Mouse (Mus musculus) G1E (cell line): ENCODE measurements around the gene Sdhaf3. TPM values are rescaled to one million over a fixed set of nuclear protein-coding genes. Genes with fewer than 3 reads are reported as not detected.

Experiments used
- ATAC-seq: 2 replicates; pipeline ENCODE4 v1.8.0; 2016; ENCODE audit warnings: mild to moderate bottlenecking; ENCODE audit not compliant: insufficient number of reproducible peaks, poor library complexity, low FRiP score, severe bottlenecking; ENCODE audit errors: extremely low read depth
- DNase-seq: peaks from one replicate; pipeline ENCODE4 v3.0.0; 2012; ENCODE audit warnings: low spot score
- H3K27me3 ChIP-seq: 2 replicates; pipeline ENCODE4 v1.6.1; 2012; ENCODE audit warnings: mild to moderate bottlenecking, low read length, inconsistent platforms; ENCODE audit not compliant: insufficient read depth
- H3K36me3 ChIP-seq: replicated peaks from 2 replicates; pipeline ENCODE3; 2012; ENCODE audit warnings: mild to moderate bottlenecking, inconsistent platforms
- H3K4me1 ChIP-seq: 2 replicates; pipeline ENCODE4 v1.6.1; 2012; ENCODE audit warnings: low read depth, low read length, inconsistent platforms, mixed read lengths; ENCODE audit not compliant: insufficient read depth
- H3K4me3 ChIP-seq: 2 replicates; pipeline ENCODE4 v1.5.1; 2012; ENCODE audit warnings: low read depth, mild to moderate bottlenecking, inconsistent platforms, low read length, moderate library complexity, mixed read lengths
- H3K9me3 ChIP-seq: replicated peaks from 2 replicates; pipeline ENCODE4 v1.6.1; 2012; ENCODE audit warnings: inconsistent platforms
- CTCF ChIP-seq: IDR thresholded peaks from 2 replicates; pipeline ENCODE4 v1.5.1; 2012; ENCODE audit warnings: low read depth, low read length, inconsistent platforms, mixed read lengths
- GATA1 ChIP-seq: IDR thresholded peaks from 2 replicates; pipeline ENCODE4 v1.6.1; 2012; ENCODE audit warnings: borderline replicate concordance, low read length, inconsistent platforms, mixed read lengths
- GATA2 ChIP-seq: IDR thresholded peaks from 2 replicates; pipeline ENCODE4 v1.6.1; 2012; ENCODE audit warnings: low read depth, low read length, inconsistent platforms, borderline replicate concordance
- POLR2AphosphoS5 ChIP-seq: IDR thresholded peaks from 2 replicates; pipeline ENCODE4 v1.6.1; 2012; ENCODE audit warnings: low read depth, low read length, inconsistent platforms; ENCODE audit not compliant: insufficient replicate concordance
- TAL1 ChIP-seq: conservative IDR thresholded peaks from 2 replicates; pipeline ENCODE4 v1.6.1; 2012; ENCODE audit warnings: low read depth, low read length, inconsistent platforms, mixed read lengths
- polyA plus RNA-seq: library from polyadenylated mRNA; stranded (reverse); fragments of >175 nt; gene quantifications from 2 replicates; pipeline ENCODE4 v1.2.3, GENCODE M21; 2012
- total RNA-seq, 2 experiments: library from RNA; stranded (forward) in 1 of 2; stranded (reverse) in 1 of 2; fragments of 200-1000 nt in 1 of 2; fragments of >200 nt in 1 of 2; fragmentation: Nextera tagmentation in 1 of 2; gene quantifications; 2 replicates each; pipeline ENCODE4 v1.2.3; 2014 to 2017

Sdhaf3 gene
- total RNA-seq (2014; fragmentation: Nextera tagmentation) (7.1 and 9.0 TPM in 2 replicates), total RNA-seq (2017) (5.0 and 6.5 TPM in 2 replicates), polyA plus RNA-seq (0.39 and 1.4 TPM in 2 replicates)

GRCm38 (mm10) chr6:6955764-6956561, at the start of gene Sdhaf3:
TSS of gene Sdhaf3 (plus strand) at chr6:6956004.
- no peak for TF ChIP-seq GATA2
- no peak for TF ChIP-seq TAL1
- TF ChIP-seq POLR2AphosphoS5, result no peak
- no peak for TF ChIP-seq GATA1
- TF ChIP-seq CTCF, result no peak
- Histone ChIP-seq H3K4me1 (peaks cover 5% of the 10 kb centered on the region), H3K9me3 (no peaks in the 10 kb centered on the region), H3K27me3 (peaks cover 4% of the 10 kb centered on the region; the same call in 1 of the 2 replicates), H3K4me3 (peak within 1 kb of the TSS; percentile 80), H3K36me3 (peaks cover 3% of the 10 kb centered on the region)
- DNase-seq (peak; percentile 81), ATAC-seq (peak; percentile 96)

DNA sequence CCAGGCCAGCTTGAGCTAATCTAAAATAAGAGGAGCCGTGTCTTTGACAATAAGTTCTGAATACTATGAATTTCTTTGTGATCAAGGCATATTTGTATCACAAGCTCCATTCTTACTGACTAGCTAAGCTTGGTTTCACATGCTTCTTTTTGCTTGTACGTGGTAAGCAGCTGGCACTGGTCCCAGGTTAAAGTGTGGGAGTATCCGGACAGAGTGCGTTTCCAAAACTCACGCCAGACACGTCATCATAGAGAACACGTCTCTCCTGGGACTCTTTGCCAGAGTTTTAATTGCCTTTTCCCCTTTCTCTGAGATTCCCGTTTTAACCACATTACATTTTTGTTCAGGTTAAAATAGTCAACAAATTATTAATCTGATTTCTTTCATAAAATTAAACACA, 46.2 kb upstream of the Sdhaf3 start:
- ATAC-seq (no peak), DNase-seq (no peak)
- TF ChIP-seq CTCF, result no peak
- TF ChIP-seq TAL1, result no peak
- TF ChIP-seq GATA2, result no peak
- no peak for TF ChIP-seq POLR2AphosphoS5
- no peak for TF ChIP-seq GATA1
- peaks cover 3% of the 10 kb centered on the region; the same call in 1 of the 2 replicates for H3K27me3 ChIP-seq
- H3K36me3 ChIP-seq, result no peaks in the 10 kb centered on the region
- H3K4me1 ChIP-seq, result no peaks in the 10 kb centered on the region
- H3K9me3 ChIP-seq, result no peaks in the 10 kb centered on the region
- H3K4me3 ChIP-seq, result no peak overlapping the region

DNA sequence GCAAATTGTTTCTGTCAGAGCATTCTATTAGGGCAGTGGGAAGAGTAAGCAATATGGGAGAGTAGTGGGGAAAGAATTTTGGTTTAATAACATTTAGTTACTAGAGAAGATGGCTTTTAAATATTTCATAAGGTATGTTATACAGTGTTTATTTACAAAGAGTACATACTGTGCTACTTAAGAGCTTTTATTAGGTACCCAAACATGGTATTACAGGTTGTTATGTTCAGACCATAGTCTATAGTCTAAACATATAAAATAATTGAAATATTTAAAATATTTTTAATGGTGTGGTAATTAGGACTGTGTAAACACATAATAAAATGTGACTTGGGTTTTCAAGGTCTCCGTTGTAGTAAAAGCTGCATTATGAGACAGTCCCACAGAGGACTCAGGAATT, 41.5 kb upstream of the Sdhaf3 start:
- no peak for TF ChIP-seq TAL1
- TF ChIP-seq GATA1, result no peak
- no peak for TF ChIP-seq POLR2AphosphoS5
- TF ChIP-seq CTCF, result no peak
- TF ChIP-seq GATA2, result no peak
- no peaks in the 10 kb centered on the region for H3K9me3 ChIP-seq
- H3K36me3 ChIP-seq, result no peaks in the 10 kb centered on the region
- H3K4me3 ChIP-seq, result no peak overlapping the region
- no peaks in the 10 kb centered on the region for H3K4me1 ChIP-seq
- no peak for DNase-seq
- peaks cover 3% of the 10 kb centered on the region; the same call in 1 of the 2 replicates for H3K27me3 ChIP-seq
- no peak for ATAC-seq

DNA sequence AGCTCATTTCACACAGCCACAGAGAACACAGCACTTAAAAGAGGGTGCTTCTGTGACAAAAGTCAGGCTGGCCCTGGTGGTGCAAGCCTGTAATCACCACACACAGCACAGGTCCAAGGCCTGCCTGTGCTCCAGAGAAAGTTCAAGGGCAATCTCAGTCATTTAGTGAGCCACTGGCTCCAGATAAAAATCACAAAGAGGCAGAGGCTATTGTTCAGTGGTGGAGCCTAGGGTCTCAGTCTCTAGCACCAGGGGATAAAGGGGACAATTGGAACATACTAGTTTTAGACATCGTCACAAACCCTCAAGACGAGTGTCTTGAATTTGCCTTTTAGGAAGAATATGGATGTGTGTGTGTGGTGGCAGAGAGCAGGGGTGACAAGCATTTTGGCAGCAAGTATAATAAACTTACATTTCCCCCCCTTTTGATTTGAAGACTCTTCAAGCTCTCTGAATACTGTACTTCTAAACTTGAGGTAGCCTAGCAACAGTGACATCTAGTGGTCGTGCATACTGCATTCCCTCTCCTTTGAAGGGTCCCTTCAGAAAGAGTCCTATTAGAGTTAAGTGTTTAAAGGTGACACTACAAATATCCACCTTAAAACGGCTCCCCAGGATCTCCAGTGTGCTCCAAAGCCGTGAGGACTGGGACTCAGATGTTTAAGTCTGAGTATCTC, 40.8 kb upstream of the Sdhaf3 start:
- ATAC-seq (no peak), DNase-seq (peak; percentile 4)
- H3K27me3 ChIP-seq, result peaks cover 3% of the 10 kb centered on the region; the same call in 1 of the 2 replicates
- no peaks in the 10 kb centered on the region for H3K36me3 ChIP-seq
- H3K9me3 ChIP-seq, result no peaks in the 10 kb centered on the region
- no peak overlapping the region for H3K4me3 ChIP-seq
- no peaks in the 10 kb centered on the region for H3K4me1 ChIP-seq
- TF ChIP-seq GATA1 (no peak), POLR2AphosphoS5 (no peak), TAL1 (no peak), CTCF (no peak), GATA2 (no peak)

- Histone ChIP-seq H3K4me3 (no peak overlapping the region), H3K27me3 (peaks cover 3% of the 10 kb centered on the region; the same call in 1 of the 2 replicates), H3K9me3 (no peaks in the 10 kb centered on the region), H3K4me1 (no peaks in the 10 kb centered on the region), H3K36me3 (no peaks in the 10 kb centered on the region)
- TF ChIP-seq GATA1, result no peak
- TF ChIP-seq GATA2, result no peak
- TF ChIP-seq POLR2AphosphoS5, result no peak
- TF ChIP-seq TAL1, result no peak
- no peak for TF ChIP-seq CTCF
- ATAC-seq, result no peak
- DNase-seq, result no peak
Measured at GRCm38 (mm10) chr6:6915526-6915915, 40.3 kb upstream of the Sdhaf3 start.

- Histone ChIP-seq H3K9me3 (no peaks in the 10 kb centered on the region), H3K4me1 (no peaks in the 10 kb centered on the region), H3K27me3 (peaks cover 3% of the 10 kb centered on the region; the same call in 1 of the 2 replicates), H3K4me3 (no peak overlapping the region), H3K36me3 (no peaks in the 10 kb centered on the region)
- TF ChIP-seq POLR2AphosphoS5, result no peak
- no peak for TF ChIP-seq CTCF
- no peak for TF ChIP-seq GATA1
- TF ChIP-seq TAL1, result no peak
- TF ChIP-seq GATA2, result no peak
- DNase-seq (no peak), ATAC-seq (no peak)
Measured at GRCm38 (mm10) chr6:6917334-6917733, 38.5 kb upstream of the Sdhaf3 start.
